Mouse (Mus musculus) left cerebral cortex, adult 2 months (tissue): ENCODE measurements at regions not wholly inside any gene's neighbourhood (a gene's known extent, or its start where the extent isn't known, plus 50 kb on each side); places are given as distances from the start of the nearest gene placed in this dataset.

Experiments used
- DNase-seq, 2 experiments: peaks; one replicate each; pipeline ENCODE4 v3.0.0; 2021 to 2022; ENCODE audit warnings: low spot score in 2 of 2, mixed read lengths in 1 of 2; ENCODE audit errors: extremely low spot score in 1 of 2
- H3K27ac ChIP-seq: fragments of 200-600 bp; 2 replicates; pipeline ENCODE4 v1.8.1; 2022
- H3K4me3 ChIP-seq: fragments of 200-600 bp; 2 replicates; pipeline ENCODE4 v1.8.1; 2022
- CTCF ChIP-seq: fragments of 200-600 bp; IDR thresholded peaks from 2 replicates; pipeline ENCODE4 v1.8.1; 2022; ENCODE audit warnings: antibody characterized with exemption, mild to moderate bottlenecking, moderate library complexity
- intact Hi-C: fragments of 180-260 bp; cut with DNase I; formaldehyde crosslinking; loops from one replicate; pipeline ENCODE4 v1.15.1; 2025

GRCm38 (mm10) chr10:98745861-98746260 is 168.3 kb upstream of the Atp2b1 start:
- no peak for DNase-seq
- intact Hi-C loops: no loop called here
- no peak for TF ChIP-seq CTCF
- H3K4me3 ChIP-seq: no peak overlapping the region
- H3K27ac ChIP-seq: no peak overlapping the region

- TF ChIP-seq CTCF: no peak
- no peak overlapping the region for H3K4me3 ChIP-seq
- no peak overlapping the region for H3K27ac ChIP-seq
- intact Hi-C loops: no loop called here
- DNase-seq: no peak
These were observed 165.2 kb upstream of the Atp2b1 start for GRCm38 (mm10) chr10:98748856-98749583.

GRCm38 (mm10) chr10:98749584-98749947 is 164.6 kb upstream of the Atp2b1 start:
- no peak overlapping the region for H3K4me3 ChIP-seq
- H3K27ac ChIP-seq: no peak overlapping the region
- intact Hi-C loops: no loop called here
- no peak for DNase-seq
- no peak for TF ChIP-seq CTCF

GRCm38 (mm10) chr10:98751376-98752058 is 162.7 kb upstream of the Atp2b1 start:
- DNase-seq: no peak
- intact Hi-C loops: no loop called here
- Histone ChIP-seq H3K27ac (no peak overlapping the region), H3K4me3 (no peak overlapping the region)
- TF ChIP-seq CTCF: no peak

GRCm38 (mm10) chr10:98761080-98761479 is 153.1 kb upstream of the Atp2b1 start:
- Histone ChIP-seq H3K27ac (no peak overlapping the region), H3K4me3 (no peak overlapping the region)
- DNase-seq: no peak
- intact Hi-C loops: no loop called here
- no peak for TF ChIP-seq CTCF

- DNase-seq: no peak
- TF ChIP-seq CTCF: no peak
These were observed 148.3 kb upstream of the Atp2b1 start for GRCm38 (mm10) chr10:98765786-98766419.

GRCm38 (mm10) chr10:98779783-98780182 is 134.4 kb upstream of the Atp2b1 start:
- H3K27ac ChIP-seq: no peak overlapping the region
- intact Hi-C loops: loop anchor here (5.0 to 10.0 kb wide), 2 partner anchors 133 to 155 kb away; partner anchors contain the start of gene Atp2b1
- DNase-seq: no peak
- TF ChIP-seq CTCF: no peak
- H3K4me3 ChIP-seq: no peak overlapping the region

More at GRCm38 (mm10) chr10:98765786-98766419, 148.3 kb upstream of the Atp2b1 start:
- Histone ChIP-seq H3K27ac (no peak overlapping the region), H3K4me3 (no peak overlapping the region)
- intact Hi-C loops: no loop called here

GRCm38 (mm10) chr10:98780938-98781337 is 133.3 kb upstream of the Atp2b1 start:
- H3K27ac ChIP-seq: no peak overlapping the region
- TF ChIP-seq CTCF: no peak
- DNase-seq: no peak
- no peak overlapping the region for H3K4me3 ChIP-seq
- intact Hi-C loops: no loop called here

- Histone ChIP-seq H3K4me3 (no peak overlapping the region), H3K27ac (no peak overlapping the region)
- intact Hi-C loops: no loop called here
- no peak for DNase-seq
- TF ChIP-seq CTCF: no peak
These were observed 132.3 kb upstream of the Atp2b1 start for GRCm38 (mm10) chr10:98781888-98782351.

GRCm38 (mm10) chr10:98785411-98785810 is 128.8 kb upstream of the Atp2b1 start:
- no peak overlapping the region for H3K27ac ChIP-seq
- no peak overlapping the region for H3K4me3 ChIP-seq
- DNase-seq: no peak
- intact Hi-C loops: no loop called here
- no peak for TF ChIP-seq CTCF

- intact Hi-C loops: no loop called here
These were observed 128.1 kb upstream of the Atp2b1 start for GRCm38 (mm10) chr10:98786089-98786488.

GRCm38 (mm10) chr10:98789763-98790162 is 124.4 kb upstream of the Atp2b1 start:
- intact Hi-C loops: no loop called here

More at GRCm38 (mm10) chr10:98786089-98786488, 128.1 kb upstream of the Atp2b1 start:
- no peak for TF ChIP-seq CTCF
- DNase-seq: no peak
- no peak overlapping the region for H3K27ac ChIP-seq
- no peak overlapping the region for H3K4me3 ChIP-seq

More at GRCm38 (mm10) chr10:98789763-98790162, 124.4 kb upstream of the Atp2b1 start:
- Histone ChIP-seq H3K27ac (no peak overlapping the region), H3K4me3 (no peak overlapping the region)
- no peak for DNase-seq
- no peak for TF ChIP-seq CTCF
